Mouse (Mus musculus): ENCODE results near the gene Dbx1.

Dbx1 gene

GRCm38 (mm10) chr7:49636491-49637115 is at the start of gene Dbx1:
TSS of gene Dbx1 (minus strand) at chr7:49636849.
- ATAC-seq (ENCODE audit: low TSS enrichment): no peak

- ATAC-seq (ENCODE audit: low TSS enrichment): no peak
Observed at GRCm38 (mm10) chr7:49678826-49679377, 42.3 kb upstream of the Dbx1 start.

- no peak for ATAC-seq (ENCODE audit: low TSS enrichment)
Observed at GRCm38 (mm10) chr7:49678100-49678825, 41.6 kb upstream of the Dbx1 start.

GRCm38 (mm10) chr7:49677166-49677565 is 40.5 kb upstream of the Dbx1 start:
- no peak for ATAC-seq (ENCODE audit: low TSS enrichment)

GRCm38 (mm10) chr7:49676627-49677026 is 40.0 kb upstream of the Dbx1 start:
- no peak for ATAC-seq (ENCODE audit: low TSS enrichment)

GRCm38 (mm10) chr7:49668260-49668857 is 31.7 kb upstream of the Dbx1 start:
- no peak for ATAC-seq (ENCODE audit: low TSS enrichment)

GRCm38 (mm10) chr7:49663575-49663974 is 26.9 kb upstream of the Dbx1 start:
- ATAC-seq (ENCODE audit: low TSS enrichment): no peak

GRCm38 (mm10) chr7:49662492-49663026 is 25.9 kb upstream of the Dbx1 start:
- ATAC-seq (ENCODE audit: low TSS enrichment): no peak

GRCm38 (mm10) chr7:49661811-49662491 is 25.3 kb upstream of the Dbx1 start:
- no peak for ATAC-seq (ENCODE audit: low TSS enrichment)

GRCm38 (mm10) chr7:49640709-49641305 is 4.2 kb upstream of the Dbx1 start:
- ATAC-seq (ENCODE audit: low TSS enrichment): no peak

- ATAC-seq (ENCODE audit: low TSS enrichment): no peak
Observed at GRCm38 (mm10) chr7:49639864-49640708, 3.4 kb upstream of the Dbx1 start.

GRCm38 (mm10) chr7:49638941-49639776 is 2.5 kb upstream of the Dbx1 start:
- no peak for ATAC-seq (ENCODE audit: low TSS enrichment)

GRCm38 (mm10) chr7:49637851-49638663 is 1.4 kb upstream of the Dbx1 start:
- ATAC-seq (ENCODE audit: low TSS enrichment): no peak

- ATAC-seq (ENCODE audit: low TSS enrichment): no peak
Observed at GRCm38 (mm10) chr7:49637281-49637680, 632 bp upstream of the Dbx1 start.

- no peak for ATAC-seq (ENCODE audit: low TSS enrichment)
Observed at GRCm38 (mm10) chr7:49635971-49636370, 678 bp downstream of the Dbx1 start.

- ATAC-seq (ENCODE audit: low TSS enrichment): no peak
Observed at GRCm38 (mm10) chr7:49635074-49635621, 1.5 kb downstream of the Dbx1 start.

- ATAC-seq (ENCODE audit: low TSS enrichment): no peak
Observed at GRCm38 (mm10) chr7:49634291-49635073, 2.2 kb downstream of the Dbx1 start.
